Mouse (Mus musculus): ENCODE measurements at regions not wholly inside any gene's neighbourhood (a gene's known extent, or its start where the extent isn't known, plus 50 kb on each side); places are given as distances from the start of the nearest gene placed in this dataset.

- in situ Hi-C loops (cut with MboI, MseI): no loop called here
Observed at GRCm38 (mm10) chr16:9509666-9510065, 485.7 kb downstream of the Grin2a start.

DNA sequence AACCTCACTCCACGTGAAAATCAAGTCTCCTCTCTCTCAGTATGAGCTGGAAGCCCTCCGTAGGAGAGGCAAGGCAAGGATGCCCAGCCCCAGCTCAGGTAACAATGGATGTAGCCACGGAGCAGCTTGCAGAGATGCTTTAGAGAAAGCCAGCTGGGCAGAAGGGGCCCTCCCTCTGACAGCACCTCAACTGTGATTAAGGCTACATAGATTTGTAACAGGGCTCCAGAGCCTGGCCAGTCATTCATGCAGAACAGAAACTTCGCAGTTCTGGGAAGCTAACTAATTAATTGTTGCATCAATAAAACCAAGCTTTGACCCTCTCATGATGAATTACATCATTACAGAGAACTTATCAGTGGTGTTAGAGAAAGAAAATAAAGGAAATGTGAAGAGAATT is 480.8 kb downstream of the Grin2a start:
- in situ Hi-C loops (cut with MboI, MseI): no loop called here
